Mouse (Mus musculus): ENCODE data around the gene Adamts2. TPM values are rescaled to one million over a fixed set of nuclear protein-coding genes. Genes with fewer than 3 reads are reported as not detected.

The Adamts2 gene
- polyA plus RNA-seq, 1 experiment from 2014 or later, result 13.5 TPM

GRCm38 (mm10) chr11:50717381-50717897, 115.6 kb downstream of the Adamts2 start:
- H3K9me3 ChIP-seq, result no peaks in the 10 kb centered on the region
- ATAC-seq (ENCODE audit: borderline replicate concordance, extremely low read depth, low FRiP score, low TSS enrichment), result peak; percentile 26; the same call in 1 of the 2 replicates
- H3K27me3 ChIP-seq, result no peaks in the 10 kb centered on the region
- no peak overlapping the region for H3K4me3 ChIP-seq
- no peaks in the 10 kb centered on the region for H3K36me3 ChIP-seq
- peaks cover 30% of the 10 kb centered on the region for H3K4me1 ChIP-seq
- H3K4me2 ChIP-seq, result no peak overlapping the region
- 45% methylated on average over 12 of the region's 12 CpGs for WGBS
- H3K9ac ChIP-seq, result no peak overlapping the region
- H3K27ac ChIP-seq, result peak overlapping the region; percentile 50; the same call in 1 of the 2 replicates

- ATAC-seq (ENCODE audit: borderline replicate concordance, extremely low read depth, low FRiP score, low TSS enrichment), result no peak
- 37% methylated on average over 6 of the region's 6 CpGs for WGBS
- no peaks in the 10 kb centered on the region for H3K9me3 ChIP-seq
- no peak overlapping the region for H3K4me2 ChIP-seq
- no peaks in the 10 kb centered on the region for H3K27me3 ChIP-seq
- no peak overlapping the region for H3K9ac ChIP-seq
- no peak overlapping the region for H3K4me3 ChIP-seq
- H3K36me3 ChIP-seq, result no peaks in the 10 kb centered on the region
- no peak overlapping the region for H3K27ac ChIP-seq
- peaks cover 30% of the 10 kb centered on the region for H3K4me1 ChIP-seq
Measured at GRCm38 (mm10) chr11:50718862-50719261, 117.0 kb downstream of the Adamts2 start.

GRCm38 (mm10) chr11:50720421-50720820, 118.5 kb downstream of the Adamts2 start:
- Histone ChIP-seq H3K36me3 (no peaks in the 10 kb centered on the region), H3K4me2 (no peak overlapping the region), H3K27ac (no peak overlapping the region), H3K9ac (no peak overlapping the region), H3K27me3 (no peaks in the 10 kb centered on the region), H3K9me3 (no peaks in the 10 kb centered on the region), H3K4me3 (no peak overlapping the region), H3K4me1 (peaks cover 30% of the 10 kb centered on the region)
- ATAC-seq (ENCODE audit: borderline replicate concordance, extremely low read depth, low FRiP score, low TSS enrichment), result no peak
- 74% methylated on average over 6 of the region's 6 CpGs for WGBS

GRCm38 (mm10) chr11:50720856-50721550, 119.1 kb downstream of the Adamts2 start:
- H3K36me3 ChIP-seq, result no peaks in the 10 kb centered on the region
- no peak overlapping the region for H3K27ac ChIP-seq
- H3K9ac ChIP-seq, result no peak overlapping the region
- no peak overlapping the region for H3K4me3 ChIP-seq
- peaks cover 30% of the 10 kb centered on the region for H3K4me1 ChIP-seq
- no peak for ATAC-seq (ENCODE audit: borderline replicate concordance, extremely low read depth, low FRiP score, low TSS enrichment)
- 37% methylated on average over 12 of the region's 12 CpGs for WGBS
- H3K9me3 ChIP-seq, result no peaks in the 10 kb centered on the region
- H3K4me2 ChIP-seq, result no peak overlapping the region
- H3K27me3 ChIP-seq, result no peaks in the 10 kb centered on the region

GRCm38 (mm10) chr11:50725595-50725994, 123.7 kb downstream of the Adamts2 start:
- WGBS, result 48% methylated on average over 4 of the region's 4 CpGs
- Histone ChIP-seq H3K4me2 (no peak overlapping the region), H3K4me1 (0 out of 2 replicates have a peak, but pooled peaks cover 6% of the 10 kb centered on the region), H3K36me3 (no peaks in the 10 kb centered on the region), H3K27ac (no peak overlapping the region), H3K4me3 (no peak overlapping the region), H3K9me3 (no peaks in the 10 kb centered on the region), H3K27me3 (no peaks in the 10 kb centered on the region), H3K9ac (no peak overlapping the region)
- ATAC-seq (ENCODE audit: borderline replicate concordance, extremely low read depth, low FRiP score, low TSS enrichment), result no peak

- no peak overlapping the region for H3K27ac ChIP-seq
- 66% methylated on average over 5 of the region's 5 CpGs for WGBS
- ATAC-seq (ENCODE audit: borderline replicate concordance, extremely low read depth, low FRiP score, low TSS enrichment), result no peak
Measured at GRCm38 (mm10) chr11:50726035-50726434, 124.2 kb downstream of the Adamts2 start.

GRCm38 (mm10) chr11:50733146-50733545, 131.3 kb downstream of the Adamts2 start:
- WGBS, result 35% methylated on average over 3 of the region's 3 CpGs
- Histone ChIP-seq H3K9ac (no peak overlapping the region), H3K4me2 (no peak overlapping the region), H3K4me3 (no peak overlapping the region), H3K27ac (no peak overlapping the region), H3K36me3 (no peaks in the 10 kb centered on the region), H3K9me3 (no peaks in the 10 kb centered on the region), H3K4me1 (no peaks in the 10 kb centered on the region), H3K27me3 (no peaks in the 10 kb centered on the region)
- ATAC-seq (ENCODE audit: borderline replicate concordance, extremely low read depth, low FRiP score, low TSS enrichment), result no peak

More at GRCm38 (mm10) chr11:50726035-50726434, 124.2 kb downstream of the Adamts2 start:
- H3K4me3 ChIP-seq, result no peak overlapping the region
- no peaks in the 10 kb centered on the region for H3K27me3 ChIP-seq
- no peaks in the 10 kb centered on the region for H3K36me3 ChIP-seq
- no peak overlapping the region for H3K9ac ChIP-seq
- H3K4me1 ChIP-seq, result 0 out of 2 replicates have a peak, but pooled peaks cover 2% of the 10 kb centered on the region
- H3K4me2 ChIP-seq, result no peak overlapping the region
- H3K9me3 ChIP-seq, result no peaks in the 10 kb centered on the region

GRCm38 (mm10) chr11:50734129-50734528, 132.2 kb downstream of the Adamts2 start:
- ATAC-seq (ENCODE audit: borderline replicate concordance, extremely low read depth, low FRiP score, low TSS enrichment), result no peak

GRCm38 (mm10) chr11:50736548-50736947, 134.7 kb downstream of the Adamts2 start:
- no peaks in the 10 kb centered on the region for H3K9me3 ChIP-seq
- WGBS, result 92% methylated on average over 1 of the region's 1 CpGs
- no peak overlapping the region for H3K9ac ChIP-seq
- no peak overlapping the region for H3K27ac ChIP-seq
- ATAC-seq (ENCODE audit: borderline replicate concordance, extremely low read depth, low FRiP score, low TSS enrichment), result no peak
- H3K4me1 ChIP-seq, result no peaks in the 10 kb centered on the region
- no peak overlapping the region for H3K4me3 ChIP-seq
- no peaks in the 10 kb centered on the region for H3K27me3 ChIP-seq
- no peaks in the 10 kb centered on the region for H3K36me3 ChIP-seq
- no peak overlapping the region for H3K4me2 ChIP-seq

More at GRCm38 (mm10) chr11:50734129-50734528, 132.2 kb downstream of the Adamts2 start:
- WGBS, result 70% methylated on average over 4 of the region's 4 CpGs
- H3K9ac ChIP-seq, result no peak overlapping the region
- no peak overlapping the region for H3K4me3 ChIP-seq
- no peaks in the 10 kb centered on the region for H3K9me3 ChIP-seq
- H3K27ac ChIP-seq, result no peak overlapping the region
- no peaks in the 10 kb centered on the region for H3K36me3 ChIP-seq
- H3K27me3 ChIP-seq, result no peaks in the 10 kb centered on the region
- H3K4me2 ChIP-seq, result no peak overlapping the region
- H3K4me1 ChIP-seq, result no peaks in the 10 kb centered on the region

GRCm38 (mm10) chr11:50738436-50738835, 136.6 kb downstream of the Adamts2 start:
- WGBS, result 95% methylated on average over 1 of the region's 1 CpGs
- H3K4me2 ChIP-seq, result no peak overlapping the region
- no peak for ATAC-seq (ENCODE audit: borderline replicate concordance, extremely low read depth, low FRiP score, low TSS enrichment)

GRCm38 (mm10) chr11:50739453-50739852, 137.6 kb downstream of the Adamts2 start:
- H3K27me3 ChIP-seq, result no peaks in the 10 kb centered on the region
- no peak overlapping the region for H3K4me2 ChIP-seq
- no peaks in the 10 kb centered on the region for H3K4me1 ChIP-seq
- WGBS, result 13% methylated on average over 10 of the region's 10 CpGs
- no peaks in the 10 kb centered on the region for H3K9me3 ChIP-seq
- no peak overlapping the region for H3K27ac ChIP-seq
- no peaks in the 10 kb centered on the region for H3K36me3 ChIP-seq
- no peak for ATAC-seq (ENCODE audit: borderline replicate concordance, extremely low read depth, low FRiP score, low TSS enrichment)
- no peak overlapping the region for H3K4me3 ChIP-seq
- no peak overlapping the region for H3K9ac ChIP-seq

More at GRCm38 (mm10) chr11:50738436-50738835, 136.6 kb downstream of the Adamts2 start:
- H3K9ac ChIP-seq, result no peak overlapping the region
- H3K27me3 ChIP-seq, result no peaks in the 10 kb centered on the region
- H3K27ac ChIP-seq, result no peak overlapping the region
- H3K9me3 ChIP-seq, result no peaks in the 10 kb centered on the region
- no peak overlapping the region for H3K4me3 ChIP-seq
- no peaks in the 10 kb centered on the region for H3K4me1 ChIP-seq
- H3K36me3 ChIP-seq, result no peaks in the 10 kb centered on the region

GRCm38 (mm10) chr11:50742146-50742545, 140.3 kb downstream of the Adamts2 start:
- Histone ChIP-seq H3K4me1 (peaks cover 9% of the 10 kb centered on the region), H3K4me2 (no peak overlapping the region), H3K9ac (no peak overlapping the region), H3K27ac (no peak overlapping the region), H3K36me3 (no peaks in the 10 kb centered on the region), H3K4me3 (no peak overlapping the region), H3K27me3 (no peaks in the 10 kb centered on the region), H3K9me3 (no peaks in the 10 kb centered on the region)
- no peak for ATAC-seq (ENCODE audit: borderline replicate concordance, extremely low read depth, low FRiP score, low TSS enrichment)
- 80% methylated on average over 1 of the region's 1 CpGs for WGBS

Measured in lung, embryonic 15.5 days (tissue).